Mouse (Mus musculus): Measurements from ENCODE around the gene Samm50. TPM values are rescaled to one million over a fixed set of nuclear protein-coding genes. Genes with fewer than 3 reads are reported as not detected.
A peak's percentile ranks its signal among the peaks of the same experiment; 100 is the strongest.

Gene Samm50
- polyA plus RNA-seq, 1 experiment: 13.1 TPM

DNA sequence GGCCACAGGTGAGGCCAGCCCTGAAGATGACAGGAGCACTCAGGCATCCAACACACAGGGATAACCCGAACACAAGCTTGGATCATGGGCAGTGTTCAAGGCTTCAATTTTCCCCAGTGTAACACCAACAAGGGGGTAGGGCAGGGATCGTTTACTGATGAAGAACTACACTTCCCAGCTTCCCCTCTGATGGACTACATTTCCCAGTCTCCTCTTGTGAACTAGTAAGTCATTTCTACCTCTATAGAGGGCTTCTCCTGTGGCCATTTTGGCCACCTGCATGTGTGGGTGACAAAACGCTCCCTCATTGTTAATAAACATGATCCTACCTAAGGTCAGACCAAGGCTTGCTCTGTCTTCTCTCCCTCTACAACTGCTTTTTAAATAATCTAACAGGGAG lies 2.2 kb upstream of the Samm50 start:
- WGBS: 37% methylated on average over 3 of the region's 3 CpGs
- Histone ChIP-seq H3K27ac (ENCODE audit: insufficient read depth, low read depth, low read length) (no peak overlapping the region), H3K4me3 (ENCODE audit: low read depth, low read length) (no peak overlapping the region), H3K4me1 (ENCODE audit: control insufficient read depth, insufficient read depth, insufficient read length, low read length) (no peaks in the 10 kb centered on the region; the same call in 1 of the 2 replicates), H3K36me3 (ENCODE audit: control insufficient read depth, insufficient read depth, low read length) (no peaks in the 10 kb centered on the region; the same call in 1 of the 2 replicates), H3K27me3 (ENCODE audit: control insufficient read depth, insufficient read depth, low read length) (no peaks in the 10 kb centered on the region)
- TF ChIP-seq CTCF (IDR thresholded peaks at IDR 0.05; ENCODE audit: extremely low read depth, insufficient read length, insufficient replicate concordance, low read depth, low read length): no peak

- peak overlapping the region; percentile 34 for H3K27ac ChIP-seq (ENCODE audit: insufficient read depth, low read depth, low read length)
- no peaks in the 10 kb centered on the region; the same call in 1 of the 2 replicates for H3K4me1 ChIP-seq (ENCODE audit: control insufficient read depth, insufficient read depth, insufficient read length, low read length)
- WGBS: 2% methylated on average over 9 of the region's 9 CpGs
- TF ChIP-seq CTCF (IDR thresholded peaks at IDR 0.05; ENCODE audit: extremely low read depth, insufficient read length, insufficient replicate concordance, low read depth, low read length) (no peak), POLR2A (IDR thresholded peaks at IDR 0.05; ENCODE audit: low read depth, low read length) (no peak)
- peaks cover 7% of the 10 kb centered on the region for H3K36me3 ChIP-seq (ENCODE audit: control insufficient read depth, insufficient read depth, low read length)
- H3K4me3 ChIP-seq (ENCODE audit: low read depth, low read length): peak overlapping the region; percentile 84
- no peaks in the 10 kb centered on the region for H3K27me3 ChIP-seq (ENCODE audit: control insufficient read depth, insufficient read depth, low read length)
Measured at GRCm38 (mm10) chr15:84191724-84192057, 350 bp upstream of the Samm50 start.

GRCm38 (mm10) chr15:84196486-84197165 lies 4.6 kb downstream of the Samm50 start:
- Histone ChIP-seq H3K4me1 (ENCODE audit: control insufficient read depth, insufficient read depth, insufficient read length, low read length) (no peaks in the 10 kb centered on the region; the same call in 1 of the 2 replicates), H3K36me3 (ENCODE audit: control insufficient read depth, insufficient read depth, low read length) (peaks cover 54% of the 10 kb centered on the region), H3K27me3 (ENCODE audit: control insufficient read depth, insufficient read depth, low read length) (no peaks in the 10 kb centered on the region), H3K27ac (ENCODE audit: insufficient read depth, low read depth, low read length) (no peak overlapping the region), H3K4me3 (ENCODE audit: low read depth, low read length) (no peak overlapping the region)
- 86% methylated on average over 8 of the region's 8 CpGs for WGBS
- TF ChIP-seq POLR2A (IDR thresholded peaks at IDR 0.05; ENCODE audit: low read depth, low read length): no peak

GRCm38 (mm10) chr15:84207327-84207726 lies 15.3 kb downstream of the Samm50 start:
- H3K27me3 ChIP-seq (ENCODE audit: control insufficient read depth, insufficient read depth, low read length): no peaks in the 10 kb centered on the region
- H3K4me1 ChIP-seq (ENCODE audit: control insufficient read depth, insufficient read depth, insufficient read length, low read length): peaks cover 2% of the 10 kb centered on the region; the same call in 1 of the 2 replicates
- H3K36me3 ChIP-seq (ENCODE audit: control insufficient read depth, insufficient read depth, low read length): peaks cover 69% of the 10 kb centered on the region
- WGBS: 86% methylated on average over 4 of the region's 4 CpGs
- H3K27ac ChIP-seq (ENCODE audit: insufficient read depth, low read depth, low read length): no peak overlapping the region
- no peak for TF ChIP-seq CTCF (IDR thresholded peaks at IDR 0.05; ENCODE audit: extremely low read depth, insufficient read length, insufficient replicate concordance, low read depth, low read length)
- no peak for TF ChIP-seq POLR2A (IDR thresholded peaks at IDR 0.05; ENCODE audit: low read depth, low read length)
- no peak overlapping the region for H3K4me3 ChIP-seq (ENCODE audit: low read depth, low read length)

DNA sequence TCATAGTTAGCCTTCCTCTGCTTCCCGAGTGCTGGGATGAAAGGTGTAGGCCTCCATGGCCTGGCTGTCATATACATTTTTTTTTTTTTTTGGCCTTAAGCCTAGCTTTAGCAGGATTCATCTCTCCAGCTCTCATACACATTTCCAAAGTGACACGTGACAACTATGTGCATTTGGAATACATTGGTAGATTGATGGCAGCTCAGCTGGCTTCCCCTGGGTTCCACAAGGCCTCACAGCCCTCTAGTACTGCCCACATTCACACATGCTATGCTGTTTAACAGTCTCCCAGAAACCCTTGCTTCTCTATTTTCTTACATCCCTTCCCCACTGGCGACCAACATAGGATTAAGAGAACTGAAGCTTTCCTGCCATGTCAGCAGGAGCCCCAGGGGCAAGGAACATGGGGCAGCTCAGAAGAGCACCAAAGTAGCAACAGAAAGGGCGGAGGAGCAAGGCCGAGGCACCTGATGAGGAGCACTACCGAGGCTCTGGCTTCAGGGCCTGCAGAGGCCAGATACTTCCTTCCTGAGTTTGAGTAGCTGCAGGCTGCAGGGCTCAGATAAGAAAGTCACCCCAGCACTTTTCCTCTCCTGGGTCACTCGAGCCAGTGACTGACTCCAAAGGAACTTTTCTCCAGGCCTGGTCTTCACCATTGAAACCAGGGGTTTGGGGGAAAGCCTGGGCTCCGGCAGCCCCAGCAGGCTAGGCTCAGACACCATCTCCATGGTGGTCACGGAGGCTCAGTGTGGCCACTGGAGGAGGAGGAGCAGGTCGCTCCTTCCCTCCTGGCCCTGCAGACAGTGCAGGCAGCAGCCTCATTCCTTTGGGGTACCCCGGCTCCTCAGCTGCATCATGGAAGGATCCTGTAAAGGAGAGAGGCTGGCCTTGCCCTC lies 17.7 kb downstream of the Samm50 start:
- 79% methylated on average over 11 of the region's 11 CpGs for WGBS
- H3K27me3 ChIP-seq (ENCODE audit: control insufficient read depth, insufficient read depth, low read length): no peaks in the 10 kb centered on the region
- H3K27ac ChIP-seq (ENCODE audit: insufficient read depth, low read depth, low read length): no peak overlapping the region
- no peak overlapping the region for H3K4me3 ChIP-seq (ENCODE audit: low read depth, low read length)
- H3K36me3 ChIP-seq (ENCODE audit: control insufficient read depth, insufficient read depth, low read length): peaks cover 62% of the 10 kb centered on the region
- TF ChIP-seq CTCF (IDR thresholded peaks at IDR 0.05; ENCODE audit: extremely low read depth, insufficient read length, insufficient replicate concordance, low read depth, low read length) (no peak), POLR2A (IDR thresholded peaks at IDR 0.05; ENCODE audit: low read depth, low read length) (no peak)
- H3K4me1 ChIP-seq (ENCODE audit: control insufficient read depth, insufficient read depth, insufficient read length, low read length): peaks cover 4% of the 10 kb centered on the region; the same call in 1 of the 2 replicates

GRCm38 (mm10) chr15:84210461-84210860 lies 18.4 kb downstream of the Samm50 start:
- TF ChIP-seq POLR2A (IDR thresholded peaks at IDR 0.05; ENCODE audit: low read depth, low read length) (no peak), CTCF (IDR thresholded peaks at IDR 0.05; ENCODE audit: extremely low read depth, insufficient read length, insufficient replicate concordance, low read depth, low read length) (no peak)
- Histone ChIP-seq H3K36me3 (ENCODE audit: control insufficient read depth, insufficient read depth, low read length) (peaks cover 60% of the 10 kb centered on the region), H3K27me3 (ENCODE audit: control insufficient read depth, insufficient read depth, low read length) (no peaks in the 10 kb centered on the region), H3K4me1 (ENCODE audit: control insufficient read depth, insufficient read depth, insufficient read length, low read length) (peaks cover 4% of the 10 kb centered on the region; the same call in 1 of the 2 replicates), H3K27ac (ENCODE audit: insufficient read depth, low read depth, low read length) (no peak overlapping the region), H3K4me3 (ENCODE audit: low read depth, low read length) (no peak overlapping the region)
- WGBS: 92% methylated on average over 13 of the region's 13 CpGs

DNA sequence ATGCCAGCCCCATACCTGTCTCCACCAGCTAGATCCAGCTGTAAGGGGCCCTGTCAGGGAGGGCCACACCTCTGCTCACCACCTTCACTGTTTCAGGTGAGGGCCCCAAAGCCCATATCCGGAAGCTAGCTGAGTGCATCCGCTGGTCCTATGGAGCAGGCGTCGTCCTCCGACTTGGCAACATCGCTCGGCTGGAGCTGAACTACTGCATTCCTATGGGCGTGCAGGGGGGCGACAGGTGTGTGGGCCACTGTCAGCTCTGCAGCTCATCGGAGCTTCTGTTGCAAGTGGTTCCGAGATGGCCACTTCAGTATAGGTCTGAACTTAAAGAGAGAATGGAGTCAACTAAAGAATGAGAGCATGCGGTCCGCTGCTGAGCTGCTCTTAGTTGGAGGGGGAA lies 18.9 kb downstream of the Samm50 start:
- H3K36me3 ChIP-seq (ENCODE audit: control insufficient read depth, insufficient read depth, low read length): peaks cover 56% of the 10 kb centered on the region
- TF ChIP-seq CTCF (IDR thresholded peaks at IDR 0.05; ENCODE audit: extremely low read depth, insufficient read length, insufficient replicate concordance, low read depth, low read length): no peak
- no peak for TF ChIP-seq POLR2A (IDR thresholded peaks at IDR 0.05; ENCODE audit: low read depth, low read length)
- no peak overlapping the region for H3K27ac ChIP-seq (ENCODE audit: insufficient read depth, low read depth, low read length)
- H3K27me3 ChIP-seq (ENCODE audit: control insufficient read depth, insufficient read depth, low read length): no peaks in the 10 kb centered on the region
- 89% methylated on average over 13 of the region's 13 CpGs for WGBS
- H3K4me1 ChIP-seq (ENCODE audit: control insufficient read depth, insufficient read depth, insufficient read length, low read length): peaks cover 4% of the 10 kb centered on the region; the same call in 1 of the 2 replicates
- no peak overlapping the region for H3K4me3 ChIP-seq (ENCODE audit: low read depth, low read length)
